Mouse (Mus musculus): ENCODE measurements around the gene Xpot.

Gene Xpot

GRCm38 (mm10) chr10:121615935-121616334, 10.2 kb downstream of the Xpot start:
- no peak for DNase-seq

DNA sequence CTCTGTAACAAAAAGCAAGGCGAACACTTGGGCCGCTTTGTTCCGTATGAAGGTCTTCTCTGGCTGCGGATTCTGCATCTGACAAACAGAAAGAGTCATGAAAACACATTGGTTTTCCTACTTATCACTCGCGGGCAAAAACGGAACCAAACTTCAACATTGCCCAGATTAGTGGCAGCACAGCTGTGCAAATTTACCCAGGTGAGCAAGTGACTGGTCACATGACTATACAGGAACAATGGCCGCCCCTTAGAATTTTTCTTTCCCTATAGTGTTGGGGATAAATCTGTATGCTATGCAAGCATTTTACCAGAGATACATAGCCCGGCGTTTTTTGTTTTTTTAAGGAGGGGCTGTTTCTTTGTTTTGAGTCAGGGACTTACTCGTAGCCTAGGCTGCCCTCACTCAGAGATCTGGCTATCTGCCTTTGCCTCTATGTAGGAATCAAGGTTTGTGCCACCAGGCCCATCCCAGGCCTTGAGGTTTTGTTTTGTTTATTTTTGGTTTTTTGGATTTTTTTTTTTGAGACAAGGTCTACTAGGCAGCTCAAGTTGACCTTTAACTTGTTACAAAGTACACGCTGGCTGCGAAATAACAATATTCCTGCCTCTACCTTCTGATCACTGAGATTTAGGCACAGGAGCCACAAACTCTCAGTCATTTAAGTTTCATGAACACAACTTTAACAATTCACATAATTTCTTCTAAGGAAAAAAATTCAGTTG, 10.8 kb downstream of the Xpot start:
- DNase-seq = no peak

GRCm38 (mm10) chr10:121613570-121613969, 12.6 kb downstream of the Xpot start:
- DNase-seq = no peak

- no peak for DNase-seq
Measured at GRCm38 (mm10) chr10:121612448-121612847, 13.7 kb downstream of the Xpot start.

GRCm38 (mm10) chr10:121611587-121611986, 14.5 kb downstream of the Xpot start:
- no peak for DNase-seq

- no peak for DNase-seq
Measured at GRCm38 (mm10) chr10:121608177-121608576, 18.0 kb downstream of the Xpot start.

DNA sequence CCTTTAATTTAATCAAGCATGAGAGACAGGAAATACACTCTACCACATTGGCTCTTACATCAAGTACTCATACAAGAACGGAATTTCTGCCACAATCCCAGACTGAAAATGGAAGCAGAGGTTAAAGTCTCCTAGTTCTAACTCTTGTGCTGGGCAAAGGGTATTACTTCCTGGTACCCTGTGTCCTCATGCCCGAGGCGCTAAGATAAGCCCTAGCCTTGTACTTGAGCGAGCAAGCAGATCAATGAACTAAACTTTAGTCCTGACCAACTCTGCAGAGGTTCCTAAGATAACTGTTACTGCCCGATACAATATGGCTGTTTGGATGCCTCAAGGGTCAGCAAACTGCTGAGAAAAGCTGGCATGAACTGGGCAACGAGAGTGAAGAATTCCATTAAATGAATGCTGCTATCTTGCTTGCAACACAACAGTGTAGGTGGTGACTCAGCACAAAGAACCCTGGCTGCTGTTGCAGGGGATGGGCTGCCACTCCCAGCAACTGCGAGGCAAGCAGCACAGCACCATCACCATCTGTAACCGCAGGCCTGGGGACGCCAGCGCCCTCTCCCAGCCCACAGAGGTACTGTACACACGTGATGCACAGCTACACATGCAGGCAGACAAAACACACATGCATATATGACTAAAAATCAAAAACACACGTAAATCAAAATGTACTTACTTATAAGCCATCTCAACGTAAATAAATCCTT, 21.3 kb downstream of the Xpot start:
- DNase-seq = no peak

GRCm38 (mm10) chr10:121603556-121603955, 22.6 kb downstream of the Xpot start:
- DNase-seq = no peak

GRCm38 (mm10) chr10:121601272-121601671, 24.9 kb downstream of the Xpot start:
- DNase-seq = no peak

DNA sequence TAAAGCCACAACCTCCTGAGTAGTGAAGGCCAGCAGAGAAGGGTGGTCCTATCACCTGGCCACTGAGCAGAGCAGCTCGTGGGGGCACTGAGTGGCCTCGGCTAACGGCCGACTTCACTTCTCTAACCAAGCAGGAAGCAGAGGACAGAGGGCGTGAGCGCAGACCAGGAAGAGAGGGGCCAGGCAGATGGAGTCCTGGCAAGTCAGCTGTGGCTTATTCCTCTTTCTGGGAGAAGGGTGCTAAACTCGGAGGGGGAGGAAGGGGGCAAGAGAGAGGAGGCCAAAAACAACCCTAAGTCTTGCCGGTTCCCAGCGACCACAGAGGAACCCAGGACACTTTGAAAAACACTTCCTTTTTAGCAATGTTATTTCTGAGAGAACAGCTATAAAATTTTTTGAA, 29.6 kb downstream of the Xpot start:
- no peak for DNase-seq

DNA sequence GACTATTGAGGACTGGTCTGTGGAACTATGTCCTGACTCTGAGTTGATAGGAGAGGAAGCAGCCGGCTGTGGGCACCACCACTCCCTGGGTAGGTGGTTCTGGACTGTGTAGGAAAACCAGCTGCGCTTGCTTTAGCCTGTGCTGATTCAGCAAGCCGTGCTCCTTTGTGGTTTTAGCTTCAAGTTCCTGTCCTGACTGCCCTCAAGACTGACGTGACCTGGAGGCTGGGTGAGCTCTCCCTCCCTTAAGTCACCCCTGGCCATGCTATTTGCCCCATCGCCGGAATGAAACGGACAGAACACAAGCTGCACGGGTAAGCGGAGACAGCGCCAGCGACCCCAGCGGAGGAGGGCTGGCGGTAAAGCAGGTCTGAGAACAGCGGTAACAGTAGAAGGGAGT, 35.0 kb downstream of the Xpot start:
- DNase-seq = no peak

DNA sequence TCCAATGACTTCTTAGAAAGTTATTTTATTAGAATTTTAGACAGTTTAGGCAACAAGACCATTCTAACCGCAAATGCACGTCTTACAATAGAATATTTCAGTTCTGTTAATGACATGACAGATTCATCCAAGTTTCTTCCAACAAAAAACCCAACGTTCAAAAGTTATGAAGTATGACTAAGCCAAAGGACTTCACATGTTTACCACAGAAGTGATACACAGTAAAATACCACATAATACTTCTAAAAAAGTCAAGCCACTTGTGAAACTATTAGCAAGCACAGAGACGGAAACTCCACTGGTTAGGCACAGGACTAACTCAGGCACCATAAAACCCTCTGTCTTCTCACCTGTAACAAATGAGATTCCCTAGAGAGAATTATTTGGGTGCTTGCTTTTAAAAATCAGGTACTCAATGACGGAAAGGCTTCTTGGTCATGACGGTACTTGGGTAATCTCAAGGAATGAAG, 38.7 kb downstream of the Xpot start:
- no peak for DNase-seq

DNA sequence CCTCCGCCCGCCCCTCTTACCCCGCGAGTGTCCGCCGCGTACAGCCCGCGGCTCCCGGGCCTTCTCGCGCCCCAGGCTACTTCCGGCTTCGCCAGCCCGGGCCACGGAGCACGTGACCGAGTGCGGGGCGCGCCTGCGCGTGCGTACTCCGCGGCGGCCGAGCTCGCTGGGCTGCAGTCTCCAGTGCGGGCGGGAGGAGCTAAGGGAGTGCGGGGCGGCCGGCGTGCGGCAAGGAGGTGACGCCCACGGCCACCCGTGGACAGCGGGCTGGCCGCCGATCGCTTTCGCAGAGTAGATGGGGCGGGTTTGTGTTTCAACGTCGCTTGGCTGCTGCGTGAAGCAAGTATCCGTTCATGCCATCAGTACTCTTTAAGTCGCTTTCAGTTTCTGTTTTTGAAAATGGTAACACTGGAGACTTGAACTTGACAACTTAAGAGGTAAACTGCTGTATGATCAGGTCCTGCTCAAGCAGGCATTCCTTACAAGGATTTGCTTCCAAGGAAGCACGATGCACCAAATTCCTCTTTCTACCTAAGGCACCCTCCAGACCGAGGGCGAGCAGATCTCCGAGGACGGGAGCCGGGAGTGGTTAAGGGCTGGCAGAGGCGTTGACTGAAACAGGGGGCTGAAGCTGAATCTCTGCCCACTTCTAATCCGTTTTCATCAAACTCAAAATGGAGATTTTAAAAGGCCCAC, 39.3 kb downstream of the Xpot start, which contains the start of gene Tbk1:
Gene Tbk1 (minus strand): TSS at position 113 of the 696 bp plus-strand sequence.
- peak; percentile 94 for DNase-seq

GRCm38 (mm10) chr10:121585791-121586642, 40.1 kb downstream of the Xpot start:
- no peak for DNase-seq

- no peak for DNase-seq
Measured at GRCm38 (mm10) chr10:121585056-121585790, 40.9 kb downstream of the Xpot start.

DNA sequence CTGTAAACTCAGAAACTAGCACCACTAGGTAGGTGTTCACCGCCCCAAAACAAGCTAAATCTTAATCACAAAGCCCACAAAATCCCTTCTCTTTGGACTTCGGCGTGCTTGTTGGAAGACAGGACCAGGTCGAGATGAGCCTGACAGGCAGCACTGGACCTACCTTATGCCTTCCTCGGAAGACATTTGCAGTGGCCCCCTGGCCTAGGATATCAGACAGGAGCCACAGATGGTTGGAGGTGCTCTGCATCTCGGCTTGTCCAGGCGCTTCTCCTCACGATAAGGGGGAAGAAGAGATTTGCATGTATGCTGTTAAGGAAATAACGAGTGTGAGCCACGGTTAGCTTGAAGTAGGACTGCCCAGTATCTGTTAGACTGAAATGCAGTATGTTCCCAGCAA, 42.1 kb downstream of the Xpot start:
- DNase-seq = no peak

DNA sequence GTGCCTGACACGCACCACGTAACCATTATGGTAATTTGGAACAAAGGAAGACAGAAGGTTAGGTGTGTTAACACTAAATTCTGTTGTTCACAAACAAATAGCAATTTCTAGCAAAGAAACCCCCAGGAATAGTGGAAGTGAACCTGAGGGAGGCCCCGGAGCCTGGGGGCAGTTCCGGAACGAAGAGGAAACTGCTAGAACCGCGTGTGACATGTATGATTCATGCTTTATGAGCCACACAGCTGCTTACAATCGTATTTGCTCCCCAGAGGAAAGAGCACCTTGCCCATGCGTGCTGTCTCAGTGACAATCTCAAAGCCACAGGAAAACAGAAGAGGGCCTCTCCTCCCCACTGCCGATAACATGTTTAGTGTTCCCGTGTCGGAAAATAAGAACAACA, 43.1 kb downstream of the Xpot start:
- no peak for DNase-seq

GRCm38 (mm10) chr10:121582287-121582686, 43.8 kb downstream of the Xpot start:
- no peak for DNase-seq

DNA sequence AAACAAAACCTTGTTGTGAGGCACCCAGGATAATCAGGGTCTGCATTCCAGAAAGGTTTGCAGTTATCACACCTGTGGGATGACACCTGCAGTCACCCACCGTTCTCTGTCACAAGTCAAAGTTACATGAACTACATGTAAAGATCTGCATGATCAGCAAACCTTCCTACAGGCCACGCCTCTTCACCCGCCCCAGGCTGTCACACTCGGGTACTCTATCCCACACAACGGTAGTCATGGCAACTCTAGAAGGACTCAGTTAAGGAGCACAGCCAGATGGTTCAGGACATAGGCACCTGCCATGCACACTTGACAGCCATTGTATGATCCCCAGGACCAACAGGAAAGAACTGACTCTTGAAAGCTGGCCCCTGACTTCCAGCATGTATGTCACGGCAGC, 44.7 kb downstream of the Xpot start:
- DNase-seq = no peak

- no peak for DNase-seq
Measured at GRCm38 (mm10) chr10:121580381-121580780, 45.8 kb downstream of the Xpot start.

DNA sequence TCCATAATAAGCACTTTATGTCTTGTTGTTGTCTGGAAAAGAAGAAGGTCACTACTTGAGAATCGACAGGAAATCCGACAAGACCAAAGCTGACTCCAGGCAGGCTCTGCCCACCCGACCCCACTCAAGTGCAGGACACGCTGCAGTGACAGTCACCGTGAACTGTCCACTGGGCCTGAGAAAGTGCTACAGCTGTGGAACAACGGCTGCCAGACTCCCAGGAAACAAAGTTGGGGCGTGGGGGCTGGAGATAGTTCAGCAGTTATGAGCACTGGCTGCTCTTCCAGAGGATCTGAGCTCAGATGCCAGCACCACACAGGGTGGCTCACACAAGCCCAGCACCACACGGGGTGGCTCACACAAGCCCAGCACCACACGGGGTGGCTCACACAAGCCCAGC, 49.8 kb downstream of the Xpot start:
- no peak for DNase-seq

GRCm38 (mm10) chr10:121571511-121572147, 54.5 kb downstream of the Xpot start:
- no peak for DNase-seq
